Mouse (Mus musculus) left cerebral cortex, adult 2 months (tissue): ENCODE data around the gene Ints1. TPM values are rescaled to one million over a fixed set of nuclear protein-coding genes. Genes with fewer than 3 reads are reported as not detected.
A peak's percentile ranks its signal among the peaks of the same experiment; 100 is the strongest.

Experiments
- DNase-seq, 2 experiments: peaks; one replicate each; pipeline ENCODE4 v3.0.0; 2021 to 2022; ENCODE audit warnings: low spot score in 2 of 2, mixed read lengths in 1 of 2; ENCODE audit errors: extremely low spot score in 1 of 2
- H3K27ac ChIP-seq: fragments of 200-600 bp; 2 replicates; pipeline ENCODE4 v1.8.1; 2022
- H3K4me3 ChIP-seq: fragments of 200-600 bp; 2 replicates; pipeline ENCODE4 v1.8.1; 2022
- CTCF ChIP-seq: fragments of 200-600 bp; IDR thresholded peaks from 2 replicates; pipeline ENCODE4 v1.8.1; 2022; ENCODE audit warnings: antibody characterized with exemption, mild to moderate bottlenecking, moderate library complexity
- intact Hi-C: fragments of 180-260 bp; cut with DNase I; formaldehyde crosslinking; loops from one replicate; pipeline ENCODE4 v1.15.1; 2025
- long read RNA-seq, 2 experiments: library from polyadenylated mRNA; stranded (forward); transcript quantifications; one replicate each; pipeline ENCODE4 v2.0.0; 2021; ENCODE audit warnings: borderline mapping rate in 2 of 2
- total RNA-seq, 2 experiments: library from RNA; stranded (reverse); gene quantifications; 2 replicates each; pipeline ENCODE4 v1.2.3; 2021

Gene Ints1
- total RNA-seq = 100 to 1,000 TPM in 1 of 2 experiments, 10 to 100 TPM in 1; 91.9 to 102 TPM
- long read RNA-seq, experiment 1, full-length matches to known transcripts = 30 of 91 reads
- long read RNA-seq, experiment 1, partial matches to known transcripts = 35 of 91 reads
- long read RNA-seq, experiment 1, other reads (novel, unspliced or antisense) = 26 of 91 reads
- long read RNA-seq, experiment 2, full-length matches to known transcripts = 23 of 106 reads
- long read RNA-seq, experiment 2, partial matches to known transcripts = 49 of 106 reads
- long read RNA-seq, experiment 2, other reads (novel, unspliced or antisense) = 34 of 106 reads

DNA sequence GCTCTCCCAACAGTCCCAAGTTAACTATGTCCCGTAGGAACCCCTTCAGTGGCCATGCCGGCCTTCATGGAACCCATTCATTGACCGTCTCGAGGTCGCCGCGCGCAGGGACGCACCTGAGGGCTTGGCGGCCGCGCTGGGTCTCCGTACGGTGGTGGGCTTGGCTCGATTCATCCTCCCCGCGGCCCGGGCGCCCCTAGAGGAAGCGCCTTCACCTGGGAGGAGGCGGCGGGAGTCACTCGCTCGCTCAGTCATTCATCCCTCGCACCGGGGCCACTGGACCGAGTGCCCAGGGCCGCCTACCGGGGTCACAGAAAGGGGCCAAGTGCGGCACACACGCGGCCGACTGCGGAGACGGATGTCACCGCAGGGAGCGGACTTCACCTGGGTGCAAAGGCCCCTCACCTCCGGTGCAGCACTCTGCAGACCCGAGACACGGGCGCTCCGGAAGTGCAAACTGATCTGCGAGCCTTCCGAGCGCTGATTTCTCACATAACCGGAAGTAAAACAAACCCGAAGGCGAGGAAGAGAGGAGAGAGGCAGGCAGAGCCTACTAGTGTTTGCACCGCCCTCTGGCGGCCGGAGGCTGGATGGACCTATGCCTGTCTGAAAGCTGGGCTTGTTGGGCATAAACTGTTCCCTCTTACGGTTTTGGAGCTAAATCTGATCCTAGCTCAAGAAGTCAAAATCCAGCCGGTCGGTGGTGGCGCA is at the start of gene Ints1:
Ints1 (minus strand) TSS at position 459 of the 711 bp plus-strand sequence.
- peak; percentile 96 for TF ChIP-seq CTCF
- H3K4me3 ChIP-seq = peak within 1 kb of the TSS; percentile 94
- H3K27ac ChIP-seq = peak within 1 kb of the TSS; percentile 80
- DNase-seq = peak; percentile 92 to 96
- intact Hi-C loops = loop anchor here (2.0 to 5.0 kb wide), 2 partner anchors 42 to 51 kb away; partner anchors contain the start of genes Gm26938, Psmg3 and Tmem184a

DNA sequence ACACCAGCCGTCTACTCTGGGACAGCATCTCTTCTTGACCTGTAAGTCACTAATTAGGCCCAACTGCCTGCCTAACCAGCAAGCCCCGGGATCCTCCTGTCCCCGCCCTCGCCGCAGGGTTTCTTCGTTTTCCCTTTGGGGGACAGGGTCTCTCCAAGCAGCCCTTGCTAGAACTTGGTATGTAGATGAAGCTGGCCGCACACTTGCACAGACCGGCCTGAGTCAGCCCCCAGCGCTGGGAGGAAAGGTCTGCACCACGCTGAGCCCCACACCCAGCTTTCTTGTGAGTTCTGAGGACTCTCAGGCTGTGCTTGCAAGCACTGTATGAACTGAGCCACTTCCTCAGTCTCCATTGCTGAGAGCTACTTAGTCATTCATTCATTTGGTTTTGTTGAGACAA is 49.1 kb upstream of the Ints1 start:
- intact Hi-C loops = no loop called here
- DNase-seq = no peak
- no peak for TF ChIP-seq CTCF

DNA sequence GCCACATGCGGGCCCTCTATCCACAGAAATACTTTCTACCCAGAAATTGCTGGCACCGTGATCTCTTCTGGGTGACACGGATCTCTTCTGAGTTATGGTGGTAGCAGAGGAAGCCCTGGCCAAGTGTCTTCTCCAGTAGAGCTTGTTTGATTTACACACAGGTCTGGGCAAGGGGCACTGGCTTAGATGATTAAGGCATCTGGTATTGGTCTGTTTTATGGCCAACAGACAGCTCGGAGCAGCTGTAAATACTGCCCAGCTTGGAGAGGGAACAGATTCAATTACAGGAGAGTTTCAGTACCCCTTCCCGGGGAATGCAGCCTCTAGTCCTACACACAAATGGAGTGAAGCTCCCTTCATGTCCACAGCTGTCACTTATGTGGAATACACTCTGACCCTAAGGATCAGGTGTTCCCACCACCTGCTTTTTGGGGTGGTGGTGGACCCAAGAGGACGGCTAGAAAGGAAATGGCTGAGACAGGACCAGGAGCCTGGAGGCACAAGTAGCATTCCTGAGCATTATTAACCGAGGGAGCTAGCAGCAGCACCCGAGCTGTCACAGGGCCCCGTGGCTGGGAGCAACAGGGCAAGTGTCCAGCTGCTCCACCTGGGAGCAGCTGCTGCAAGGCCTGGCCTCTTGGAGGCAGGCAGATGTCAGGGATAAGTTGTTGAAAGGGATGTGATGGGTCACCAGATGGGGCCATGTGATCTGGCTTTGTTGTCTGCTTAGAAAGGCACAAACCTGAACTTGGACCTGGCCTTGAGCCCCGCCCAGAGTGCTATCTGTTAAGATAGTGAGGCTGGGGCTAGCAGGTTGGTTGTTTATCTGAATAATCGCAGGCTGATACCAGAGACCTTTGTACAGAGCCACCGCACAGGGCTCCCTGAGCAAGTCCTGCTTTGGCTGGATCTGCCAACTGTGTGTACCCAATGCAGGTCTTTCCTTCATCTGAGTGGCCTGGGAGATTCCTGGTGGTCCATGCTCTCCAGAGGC is 46.3 kb upstream of the Ints1 start:
- Histone ChIP-seq H3K4me3 (no peak overlapping the region), H3K27ac (no peak overlapping the region)
- no peak for DNase-seq
- no peak for TF ChIP-seq CTCF
- intact Hi-C loops = no loop called here

More for the DNA sequence above, 49.1 kb upstream of the Ints1 start:
- Histone ChIP-seq H3K27ac (no peak overlapping the region), H3K4me3 (no peak overlapping the region)

DNA sequence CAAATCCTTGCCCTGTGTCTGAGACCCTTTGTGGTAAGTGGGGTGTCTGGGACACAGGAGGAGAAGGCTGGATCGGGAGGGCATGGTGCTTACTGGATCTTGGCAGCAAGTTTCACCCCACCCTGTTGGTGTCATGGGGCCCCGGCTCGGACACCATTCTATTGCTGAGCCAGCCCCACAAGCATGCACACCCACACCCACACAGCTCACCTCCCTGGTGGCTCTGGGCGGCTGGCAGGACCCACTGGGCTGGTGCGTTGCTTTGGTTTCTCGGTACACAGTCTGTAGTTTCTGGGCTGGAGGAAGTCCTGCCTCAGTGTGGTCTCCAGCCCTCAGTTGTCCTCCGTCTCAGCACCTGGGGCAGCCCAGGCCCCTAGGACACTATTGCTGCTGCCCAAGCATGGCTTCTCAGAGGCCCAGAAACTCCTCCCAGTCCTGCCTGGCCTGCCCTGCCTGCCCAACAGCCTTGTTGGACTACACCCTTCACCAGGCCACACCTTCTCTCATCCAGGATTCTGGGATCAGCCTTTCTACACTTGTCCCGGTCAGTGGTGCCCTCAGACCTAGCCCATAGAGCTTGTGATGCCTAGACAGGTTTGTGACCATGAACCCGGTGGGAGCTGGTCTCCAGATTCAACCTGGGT is 44.2 kb upstream of the Ints1 start, which contains the start of gene Tmem184a:
Tmem184a (minus strand) TSS at position 380 of the 644 bp plus-strand sequence.
- no peak for TF ChIP-seq CTCF
- no peak within 1 kb of the TSS for H3K27ac ChIP-seq
- H3K4me3 ChIP-seq = no peak within 1 kb of the TSS
- DNase-seq = no peak
- intact Hi-C loops = loop anchor here (5.0 kb wide), 1 partner anchor 42 kb away; the partner anchor contains the start of gene Ints1

DNA sequence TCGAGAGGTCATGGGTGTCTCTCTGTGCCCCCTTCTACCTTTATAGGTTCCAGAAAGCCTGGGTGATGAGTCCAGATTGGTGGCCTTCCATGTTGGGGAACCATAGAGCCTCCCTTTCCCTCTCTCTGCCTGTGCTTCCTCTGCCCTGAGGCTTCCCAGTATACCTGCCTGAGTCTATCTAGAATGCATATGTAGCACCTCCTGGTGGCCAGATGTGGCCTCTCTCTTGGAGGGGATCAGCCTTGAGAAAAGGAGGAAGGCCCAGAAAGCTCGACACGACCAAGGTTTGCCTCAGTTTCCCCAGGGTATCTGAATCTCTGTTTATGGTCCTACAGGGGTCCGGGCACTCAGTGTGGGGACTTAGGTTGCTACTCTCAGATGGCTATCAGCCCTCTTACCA is 43.3 kb upstream of the Ints1 start:
- TF ChIP-seq CTCF = peak; percentile 59
- H3K4me3 ChIP-seq = no peak overlapping the region
- no peak overlapping the region for H3K27ac ChIP-seq
- intact Hi-C loops = loop anchor here (5.0 kb wide), 1 partner anchor 42 kb away; the partner anchor contains the start of gene Ints1
- peak in 1 of 2 experiments; percentile 45 for DNase-seq

DNA sequence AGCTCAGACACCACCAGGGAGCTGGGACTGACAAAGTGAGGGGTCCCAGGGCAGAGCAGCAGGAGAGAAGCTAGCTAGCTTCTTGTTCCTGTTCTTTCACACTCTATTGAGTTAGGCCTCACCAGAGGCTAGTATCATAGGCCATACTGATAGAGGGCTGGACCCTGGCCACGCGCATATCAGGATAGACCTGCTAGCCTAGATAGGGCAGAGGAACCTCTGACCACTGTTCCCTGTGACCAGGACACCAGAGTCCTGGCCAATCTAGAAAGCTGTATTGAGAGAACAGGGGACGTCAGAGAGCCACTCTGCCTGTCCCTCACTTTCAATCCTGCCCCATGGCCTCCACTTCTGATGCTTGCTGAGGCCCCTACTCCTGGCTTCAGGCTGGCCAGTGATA is 42.6 kb upstream of the Ints1 start:
- TF ChIP-seq CTCF = no peak
- H3K4me3 ChIP-seq = no peak overlapping the region
- intact Hi-C loops = loop anchor here (5.0 kb wide), 1 partner anchor 41 kb away; the partner anchor contains the start of gene Ints1
- no peak overlapping the region for H3K27ac ChIP-seq
- no peak for DNase-seq

DNA sequence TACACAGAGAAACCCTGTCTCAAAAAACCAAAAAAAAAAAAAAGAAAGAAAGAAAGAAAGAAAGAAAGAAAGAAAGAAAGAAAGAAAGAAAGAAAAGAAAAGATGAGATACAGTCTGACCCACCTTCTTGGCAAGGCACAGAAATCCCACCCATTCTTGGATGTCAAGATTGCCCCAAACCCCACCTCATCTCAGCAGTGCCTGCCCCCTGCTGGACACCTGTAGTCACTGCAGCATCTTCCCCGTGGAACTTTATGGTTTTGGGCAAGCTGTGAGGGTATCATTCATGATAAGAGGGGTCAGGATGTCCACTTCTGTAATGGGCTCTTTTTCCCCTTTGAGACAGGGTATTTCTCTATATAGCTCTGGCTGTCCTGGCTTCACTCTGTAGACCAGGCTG is 41.8 kb upstream of the Ints1 start:
- DNase-seq = no peak
- intact Hi-C loops = loop anchor here (5.0 kb wide), 1 partner anchor 40 kb away; the partner anchor contains the start of gene Ints1
- no peak overlapping the region for H3K27ac ChIP-seq
- no peak overlapping the region for H3K4me3 ChIP-seq
- peak; percentile 67 for TF ChIP-seq CTCF

DNA sequence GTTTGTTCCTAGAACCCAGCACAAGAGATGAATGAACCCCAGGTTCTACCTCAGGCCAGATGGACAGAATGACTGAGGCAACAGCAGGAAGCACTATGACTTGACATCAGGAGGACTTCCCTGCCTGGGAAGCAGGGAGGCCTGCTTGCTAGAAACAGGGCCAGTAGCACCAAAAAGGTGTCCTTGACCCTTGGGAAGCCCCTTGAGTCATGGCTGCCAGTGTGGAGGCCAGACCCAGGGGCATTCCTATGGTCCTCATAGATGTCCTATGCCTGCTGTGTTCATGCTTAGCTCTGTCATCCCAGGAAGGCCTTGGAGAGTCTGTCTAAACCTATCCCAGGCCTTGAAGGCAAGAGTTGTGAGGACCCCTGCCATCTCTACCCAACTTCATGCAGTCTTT is 41.0 kb upstream of the Ints1 start:
- H3K27ac ChIP-seq = no peak overlapping the region
- no peak for TF ChIP-seq CTCF
- DNase-seq = no peak
- intact Hi-C loops = loop anchor here (5.0 kb wide), 1 partner anchor 39 kb away; the partner anchor contains the start of gene Ints1
- no peak overlapping the region for H3K4me3 ChIP-seq

DNA sequence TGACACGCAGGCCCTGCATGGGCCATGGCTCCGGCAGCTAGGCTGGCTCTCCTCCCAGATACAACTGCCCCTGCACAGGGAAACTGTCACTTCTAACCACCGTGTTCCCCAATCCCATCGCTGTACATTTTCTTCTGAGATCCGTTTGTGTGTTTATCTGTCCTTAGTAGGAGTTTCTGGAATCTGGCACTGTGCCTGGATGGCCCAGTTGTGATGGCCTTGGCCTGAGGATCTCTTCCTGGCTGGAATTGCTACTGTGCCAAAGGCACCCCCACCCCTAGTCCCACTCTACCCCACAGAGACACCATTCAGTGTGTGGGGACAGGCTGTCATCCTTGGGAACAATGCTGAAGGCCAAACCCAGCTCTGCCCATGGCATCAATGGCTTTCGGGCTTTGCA is 40.5 kb upstream of the Ints1 start:
- TF ChIP-seq CTCF = no peak
- intact Hi-C loops = loop anchor here (5.0 kb wide), 1 partner anchor 39 kb away; the partner anchor contains the start of gene Ints1
- Histone ChIP-seq H3K4me3 (no peak overlapping the region), H3K27ac (no peak overlapping the region)
- no peak for DNase-seq

DNA sequence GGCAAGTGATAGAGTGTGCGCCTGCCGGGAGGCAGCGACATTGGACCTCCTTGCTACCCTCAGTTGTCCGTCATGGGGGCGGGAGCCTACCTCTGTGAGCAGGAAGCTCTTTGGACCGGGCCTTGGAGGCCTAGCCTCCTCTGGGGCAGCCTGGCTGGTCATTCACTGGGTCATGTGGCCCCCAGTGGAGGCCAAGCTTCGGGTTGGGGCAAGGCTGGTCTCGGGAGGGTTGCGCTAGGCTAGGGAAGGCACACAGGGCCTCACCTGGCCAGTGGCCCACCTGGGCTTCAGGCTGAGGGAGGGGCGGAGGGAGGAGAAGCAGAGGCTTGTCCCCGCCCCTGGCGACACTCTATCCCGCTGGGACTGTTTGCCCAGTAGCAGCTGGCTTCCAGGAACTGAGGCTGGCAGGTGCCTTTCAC is 38.5 kb upstream of the Ints1 start:
- Histone ChIP-seq H3K27ac (no peak overlapping the region), H3K4me3 (no peak overlapping the region)
- no peak for DNase-seq
- intact Hi-C loops = no loop called here
- no peak for TF ChIP-seq CTCF

DNA sequence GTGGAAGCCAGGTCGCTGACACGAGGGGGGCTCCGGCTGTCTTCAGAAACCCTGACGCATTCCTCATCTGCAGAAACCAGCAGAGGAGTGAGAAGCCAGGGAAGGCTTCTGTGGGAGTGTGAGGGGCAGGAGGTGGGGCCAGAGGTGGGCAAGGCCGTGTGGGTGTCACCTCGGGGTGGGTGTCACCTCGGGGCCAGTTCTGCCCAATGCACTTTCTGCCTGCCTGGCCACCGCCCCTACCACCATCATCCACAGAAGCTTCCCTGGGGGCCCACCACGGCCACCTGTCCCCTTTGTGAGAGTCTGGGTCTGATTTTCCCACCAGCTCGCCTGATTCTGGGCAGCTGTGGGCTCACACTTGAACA is 37.6 kb upstream of the Ints1 start:
- intact Hi-C loops = no loop called here
- Histone ChIP-seq H3K27ac (no peak overlapping the region), H3K4me3 (no peak overlapping the region)
- TF ChIP-seq CTCF = no peak
- DNase-seq = no peak
